Mouse (Mus musculus) lung, postnatal 0 days (tissue): ENCODE measurements at regions not wholly inside any gene's neighbourhood (a gene's known extent, or its start where the extent isn't known, plus 50 kb on each side); places are given as distances from the start of the nearest gene placed in this dataset.

Source experiments
- CTCF ChIP-seq: IDR thresholded peaks from 2 replicates; pipeline ENCODE4 v1.5.1; 2016; ENCODE audit warnings: antibody characterized with exemption, mild to moderate bottlenecking
- EP300 ChIP-seq: IDR thresholded peaks from 2 replicates; pipeline ENCODE4 v1.6.1; 2016; ENCODE audit warnings: antibody characterized with exemption, mild to moderate bottlenecking, control low read depth

DNA sequence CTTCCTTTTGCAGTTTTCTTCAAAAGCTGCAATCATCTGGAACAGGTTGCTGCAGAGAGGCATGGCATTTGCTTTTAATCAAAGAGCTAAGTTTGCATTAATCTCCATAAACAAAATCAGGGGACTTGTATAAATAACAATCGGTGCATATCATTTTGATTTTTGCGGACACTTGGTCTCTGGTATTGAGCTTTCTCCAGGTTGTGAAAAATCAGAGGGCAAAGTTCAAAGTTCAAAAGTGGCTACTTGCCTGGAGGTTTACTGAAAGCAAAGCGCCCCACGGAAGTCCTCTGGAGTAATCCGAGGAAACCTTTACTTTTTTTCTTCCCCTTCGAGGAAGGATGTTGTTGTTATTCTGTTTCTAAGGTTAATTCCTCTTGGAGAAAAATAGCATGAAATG is 677.4 kb downstream of the Kcnj2 start:
- TF ChIP-seq CTCF (no peak), EP300 (no peak)
